Mouse (Mus musculus) liver, embryonic 13.5 days (tissue): ENCODE results near the gene Dynlrb2. TPM values are rescaled to one million over a fixed set of nuclear protein-coding genes. Genes with fewer than 3 reads are reported as not detected.

ENCODE experiments used
- ATAC-seq: fragments of 200-750 bp; cut with Nextera tagmentation; 2 replicates; pipeline ENCODE4 v1.8.0; 2017; ENCODE audit warnings: low read depth, mild to moderate bottlenecking, moderate number of reproducible peaks, moderate library complexity
- DNase-seq: peaks from one replicate; pipeline ENCODE4 v3.0.0; 2022
- H3K27ac ChIP-seq: fragments of 300-500 bp; sonication (generic); 2 replicates; pipeline ENCODE4 v1.5.1; 2015; ENCODE audit warnings: moderate library complexity, mild to moderate bottlenecking, inconsistent platforms
- H3K27me3 ChIP-seq: fragments of 300-500 bp; sonication (generic); 2 replicates; pipeline ENCODE4 v1.6.1; 2015; ENCODE audit warnings: mild to moderate bottlenecking, inconsistent platforms
- H3K36me3 ChIP-seq: fragments of 300-500 bp; sonication (generic); 2 replicates; pipeline ENCODE4 v1.6.1; 2015; ENCODE audit warnings: mild to moderate bottlenecking, inconsistent platforms
- H3K4me1 ChIP-seq: fragments of 300-500 bp; sonication (generic); replicated peaks from 2 replicates; pipeline ENCODE4 v1.6.1; 2015; ENCODE audit warnings: inconsistent platforms
- H3K4me2 ChIP-seq: fragments of 300-500 bp; sonication (generic); 2 replicates; pipeline ENCODE4 v1.6.1; 2015; ENCODE audit warnings: inconsistent platforms, mild to moderate bottlenecking, moderate library complexity
- H3K4me3 ChIP-seq: fragments of 300-500 bp; sonication (generic); replicated peaks from 2 replicates; pipeline ENCODE4 v1.5.1; 2015; ENCODE audit warnings: mild to moderate bottlenecking, inconsistent platforms
- H3K9ac ChIP-seq: fragments of 300-500 bp; sonication (generic); 2 replicates; pipeline ENCODE4 v1.6.1; 2015; ENCODE audit warnings: mild to moderate bottlenecking, inconsistent platforms
- H3K9me3 ChIP-seq: fragments of 300-500 bp; sonication (generic); replicated peaks from 2 replicates; pipeline ENCODE4 v1.6.1; 2016; ENCODE audit warnings: inconsistent platforms
- WGBS: fragments of 180-500 bp; shearing (Covaris S2); methylation state at CpG from one replicate; pipeline ENCODE4 v1.1.7; 2015; ENCODE audit not compliant: insufficient replicate concordance; 5-methylcytosine and 5-hydroxymethylcytosine counted together
- polyA plus RNA-seq: library from polyadenylated mRNA; unstranded; fragments of >200 nt; fragmentation: Nextera tagmentation; extraction: Ambion mirVana; gene quantifications from 2 replicates; pipeline ENCODE4 v1.2.1, GENCODE M21; 2015

The Dynlrb2 gene
- polyA plus RNA-seq, 1 experiment from 2014 or later: not detected

DNA sequence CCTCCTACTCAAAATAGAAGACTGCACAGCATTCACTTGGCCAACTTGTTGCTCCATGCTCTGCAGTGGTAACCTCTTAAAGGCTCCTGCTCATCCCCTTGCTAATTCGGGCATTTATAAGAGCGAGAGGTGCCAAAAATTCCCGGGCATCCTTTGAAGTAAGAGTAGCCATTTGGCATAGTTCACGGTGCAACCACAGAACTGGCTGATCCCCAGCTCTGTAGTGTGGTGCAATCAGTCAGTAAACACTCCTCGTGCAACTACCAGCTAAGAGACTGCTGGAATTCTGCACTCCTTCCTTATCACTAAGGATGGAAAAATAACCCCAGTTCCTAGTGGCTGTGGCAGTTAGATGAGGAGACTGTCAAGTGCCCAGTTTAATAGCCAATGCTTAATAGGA is 3.9 kb downstream of the Dynlrb2 start:
- H3K27me3 ChIP-seq: no peaks in the 10 kb centered on the region
- WGBS: 54% methylated on average over 5 of the region's 5 CpGs
- no peak overlapping the region for H3K9ac ChIP-seq
- DNase-seq (no peak), ATAC-seq (no peak)
- no peaks in the 10 kb centered on the region for H3K9me3 ChIP-seq
- no peaks in the 10 kb centered on the region for H3K36me3 ChIP-seq
- no peaks in the 10 kb centered on the region for H3K4me1 ChIP-seq
- no peak overlapping the region for H3K27ac ChIP-seq
- no peak overlapping the region for H3K4me3 ChIP-seq
- H3K4me2 ChIP-seq: no peak overlapping the region

GRCm38 (mm10) chr8:116509247-116509646 is 4.5 kb downstream of the Dynlrb2 start:
- no peak overlapping the region for H3K27ac ChIP-seq
- no peaks in the 10 kb centered on the region for H3K9me3 ChIP-seq
- WGBS: 42% methylated on average over 3 of the region's 3 CpGs
- H3K4me1 ChIP-seq: no peaks in the 10 kb centered on the region
- no peak overlapping the region for H3K9ac ChIP-seq
- no peak overlapping the region for H3K4me2 ChIP-seq
- no peak for ATAC-seq
- no peak overlapping the region for H3K4me3 ChIP-seq
- H3K27me3 ChIP-seq: no peaks in the 10 kb centered on the region
- no peaks in the 10 kb centered on the region for H3K36me3 ChIP-seq
- DNase-seq: no peak

DNA sequence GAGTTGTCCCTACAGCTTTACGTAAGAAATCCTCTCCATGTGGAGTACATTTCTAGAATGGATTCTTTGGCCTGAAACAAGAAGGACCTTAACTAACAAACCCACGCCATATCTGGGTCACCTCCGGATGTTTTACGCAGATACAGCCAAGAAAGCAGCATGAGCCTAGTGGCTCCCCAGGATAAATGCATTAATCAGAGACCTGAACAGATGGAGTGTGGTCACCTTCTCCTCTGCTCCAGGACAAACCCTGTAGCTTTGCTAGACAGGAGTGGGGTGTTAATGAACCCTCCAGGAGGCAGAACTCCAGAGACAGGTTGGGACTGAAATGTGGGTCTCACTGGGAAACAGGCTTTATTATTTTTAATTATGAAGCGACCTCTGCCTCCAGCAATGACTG is 14.9 kb downstream of the Dynlrb2 start:
- H3K4me1 ChIP-seq: no peaks in the 10 kb centered on the region
- no peaks in the 10 kb centered on the region for H3K27me3 ChIP-seq
- no peak overlapping the region for H3K9ac ChIP-seq
- no peak for ATAC-seq
- no peak for DNase-seq
- peaks cover 19% of the 10 kb centered on the region for H3K9me3 ChIP-seq
- 71% methylated on average over 5 of the region's 5 CpGs for whole genome bisulfite sequencing
- no peak overlapping the region for H3K4me2 ChIP-seq
- no peak overlapping the region for H3K27ac ChIP-seq
- H3K4me3 ChIP-seq: no peak overlapping the region
- H3K36me3 ChIP-seq: no peaks in the 10 kb centered on the region

- H3K4me1 ChIP-seq: no peaks in the 10 kb centered on the region
- H3K4me3 ChIP-seq: no peak overlapping the region
- no peak overlapping the region for H3K9ac ChIP-seq
- no peak for ATAC-seq
- no peak for DNase-seq
- no peak overlapping the region for H3K4me2 ChIP-seq
- H3K27me3 ChIP-seq: no peaks in the 10 kb centered on the region
- no peaks in the 10 kb centered on the region for H3K36me3 ChIP-seq
- H3K27ac ChIP-seq: no peak overlapping the region
- WGBS: 72% methylated on average over 4 of the region's 4 CpGs
- peaks cover 19% of the 10 kb centered on the region for H3K9me3 ChIP-seq
Observed at GRCm38 (mm10) chr8:116521208-116521607, 16.4 kb downstream of the Dynlrb2 start.

DNA sequence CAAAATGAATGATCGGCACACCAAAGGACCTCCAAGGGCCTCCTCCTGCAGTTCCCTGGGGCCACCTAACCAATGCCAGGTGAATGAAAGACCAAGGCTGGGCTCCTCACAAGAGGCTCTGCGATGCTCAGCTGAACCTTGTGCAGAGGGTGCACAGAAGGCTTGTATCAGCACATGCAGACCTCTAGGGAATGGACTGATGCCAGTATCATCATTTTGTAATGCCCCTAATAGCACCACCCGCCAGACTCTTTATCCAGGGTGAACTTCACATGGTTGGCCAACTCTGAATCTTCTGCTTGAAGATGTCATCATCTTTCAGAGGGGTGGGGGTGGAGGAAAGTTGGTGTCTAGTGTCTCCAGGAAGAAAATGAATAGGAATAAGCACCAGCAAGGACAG is 16.9 kb downstream of the Dynlrb2 start:
- Histone ChIP-seq H3K27ac (no peak overlapping the region), H3K9ac (no peak overlapping the region), H3K9me3 (peaks cover 18% of the 10 kb centered on the region), H3K4me2 (no peak overlapping the region), H3K4me1 (no peaks in the 10 kb centered on the region), H3K36me3 (no peaks in the 10 kb centered on the region), H3K4me3 (no peak overlapping the region), H3K27me3 (no peaks in the 10 kb centered on the region)
- DNase-seq (no peak), ATAC-seq (no peak)
- 56% methylated on average over 3 of the region's 3 CpGs for WGBS

DNA sequence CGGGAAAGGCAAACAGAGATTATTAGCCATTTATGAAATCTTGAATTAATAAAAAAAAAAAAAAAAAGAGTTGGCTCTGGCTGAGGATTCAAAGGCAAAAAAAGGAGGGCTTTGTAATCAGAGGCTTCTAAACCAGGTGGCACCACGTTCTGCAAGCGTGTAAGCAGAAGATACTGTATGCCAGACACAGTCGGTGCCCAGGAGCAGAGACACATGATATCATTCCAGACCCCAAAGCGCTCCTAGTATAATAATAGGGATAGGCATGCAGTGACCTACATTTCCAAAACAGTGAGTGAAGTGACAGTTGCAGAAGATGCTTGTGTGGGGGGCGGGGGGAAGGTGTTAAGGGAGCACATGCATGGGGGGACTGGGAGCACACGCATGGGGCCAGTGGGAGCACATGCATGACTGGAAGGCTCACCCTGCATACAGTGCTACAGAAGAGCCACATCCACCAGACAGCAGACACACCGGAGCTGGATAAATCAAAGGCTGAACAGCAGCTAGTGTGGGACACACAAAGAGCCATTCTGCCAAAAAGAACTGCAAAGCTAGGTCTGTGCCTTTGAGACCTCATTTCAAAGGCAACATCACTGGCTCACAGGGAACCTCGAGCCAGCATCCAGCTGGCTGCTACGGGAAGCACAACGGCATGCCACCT is 17.5 kb downstream of the Dynlrb2 start:
- no peaks in the 10 kb centered on the region for H3K4me1 ChIP-seq
- 67% methylated on average over 11 of the region's 11 CpGs for WGBS
- DNase-seq (no peak), ATAC-seq (no peak)
- no peak overlapping the region for H3K4me2 ChIP-seq
- H3K9me3 ChIP-seq: peaks cover 12% of the 10 kb centered on the region
- no peak overlapping the region for H3K9ac ChIP-seq
- no peak overlapping the region for H3K27ac ChIP-seq
- H3K27me3 ChIP-seq: no peaks in the 10 kb centered on the region
- no peaks in the 10 kb centered on the region for H3K36me3 ChIP-seq
- no peak overlapping the region for H3K4me3 ChIP-seq

- WGBS: 80% methylated on average over 7 of the region's 7 CpGs
- Histone ChIP-seq H3K4me3 (no peak overlapping the region), H3K36me3 (no peaks in the 10 kb centered on the region)
Observed at GRCm38 (mm10) chr8:116524915-116525314, 20.1 kb downstream of the Dynlrb2 start.

GRCm38 (mm10) chr8:116528736-116529135 is 24.0 kb downstream of the Dynlrb2 start:
- WGBS: 57% methylated on average over 7 of the region's 7 CpGs

More at GRCm38 (mm10) chr8:116524915-116525314, 20.1 kb downstream of the Dynlrb2 start:
- DNase-seq (no peak), ATAC-seq (no peak)
- Histone ChIP-seq H3K4me1 (no peaks in the 10 kb centered on the region), H3K9me3 (no peaks in the 10 kb centered on the region), H3K9ac (no peak overlapping the region), H3K27me3 (no peaks in the 10 kb centered on the region), H3K4me2 (no peak overlapping the region), H3K27ac (no peak overlapping the region)

GRCm38 (mm10) chr8:116533081-116533480 is 28.3 kb downstream of the Dynlrb2 start:
- no peaks in the 10 kb centered on the region for H3K4me1 ChIP-seq
- no peak for ATAC-seq
- no peak overlapping the region for H3K4me3 ChIP-seq
- no peak overlapping the region for H3K9ac ChIP-seq
- H3K27ac ChIP-seq: no peak overlapping the region
- no peak for DNase-seq
- H3K36me3 ChIP-seq: no peaks in the 10 kb centered on the region
- H3K27me3 ChIP-seq: no peaks in the 10 kb centered on the region
- H3K9me3 ChIP-seq: 0 out of 2 replicates have a peak, but pooled peaks cover 5% of the 10 kb centered on the region
- 52% methylated on average over 6 of the region's 6 CpGs for WGBS
- no peak overlapping the region for H3K4me2 ChIP-seq

More at GRCm38 (mm10) chr8:116528736-116529135, 24.0 kb downstream of the Dynlrb2 start:
- H3K4me3 ChIP-seq: no peak overlapping the region
- no peaks in the 10 kb centered on the region for H3K27me3 ChIP-seq
- no peaks in the 10 kb centered on the region for H3K36me3 ChIP-seq
- H3K9ac ChIP-seq: no peak overlapping the region
- 0 out of 2 replicates have a peak, but pooled peaks cover 5% of the 10 kb centered on the region for H3K9me3 ChIP-seq
- ATAC-seq (no peak), DNase-seq (no peak)
- no peak overlapping the region for H3K27ac ChIP-seq
- no peak overlapping the region for H3K4me2 ChIP-seq
- no peaks in the 10 kb centered on the region for H3K4me1 ChIP-seq

DNA sequence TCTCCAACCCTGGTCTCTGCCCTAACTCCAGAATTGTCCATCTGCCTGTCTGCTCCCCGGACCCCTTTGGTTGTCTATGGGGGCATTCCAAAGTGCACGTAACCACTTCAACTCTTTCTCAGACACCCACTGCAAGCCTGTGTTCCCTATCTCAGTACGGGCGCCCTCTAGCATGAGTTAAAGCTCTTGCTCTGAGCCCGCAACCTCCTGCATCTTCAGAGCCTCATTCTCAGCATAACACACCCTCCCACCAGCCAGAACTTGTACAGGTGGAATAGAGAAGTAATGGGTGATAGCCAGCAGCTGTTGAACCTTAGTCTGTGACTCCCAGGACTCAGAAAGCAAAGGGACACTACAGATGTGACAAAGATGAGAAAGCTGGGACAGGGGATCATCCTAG is 32.0 kb downstream of the Dynlrb2 start:
- H3K9me3 ChIP-seq: 0 out of 2 replicates have a peak, but pooled peaks cover 5% of the 10 kb centered on the region
- no peak overlapping the region for H3K4me2 ChIP-seq
- H3K27me3 ChIP-seq: no peaks in the 10 kb centered on the region
- DNase-seq (no peak), ATAC-seq (no peak)
- WGBS: 59% methylated on average over 5 of the region's 5 CpGs
- no peak overlapping the region for H3K4me3 ChIP-seq
- no peak overlapping the region for H3K27ac ChIP-seq
- H3K36me3 ChIP-seq: no peaks in the 10 kb centered on the region
- H3K4me1 ChIP-seq: no peaks in the 10 kb centered on the region
- H3K9ac ChIP-seq: no peak overlapping the region

DNA sequence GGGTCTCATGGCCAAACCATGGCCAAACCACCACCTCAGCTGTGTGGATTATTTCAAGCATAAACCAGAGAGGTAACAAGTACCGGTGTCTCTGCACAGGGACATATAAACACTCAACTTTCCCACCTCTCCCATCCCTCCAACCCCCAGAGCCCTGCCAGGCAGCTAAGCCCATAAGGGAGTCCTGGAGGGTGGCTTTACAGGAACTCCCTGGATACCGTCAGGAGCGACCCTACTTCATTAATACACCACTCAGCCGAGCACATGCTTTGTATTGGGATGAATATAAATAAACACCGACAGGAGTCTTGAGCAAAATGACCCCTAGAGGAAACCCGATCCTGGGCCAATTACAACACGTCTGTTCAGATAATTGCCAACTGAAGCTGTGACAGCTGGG is 34.0 kb downstream of the Dynlrb2 start:
- Histone ChIP-seq H3K4me1 (no peaks in the 10 kb centered on the region), H3K4me3 (no peak overlapping the region), H3K27me3 (no peaks in the 10 kb centered on the region), H3K4me2 (no peak overlapping the region), H3K36me3 (no peaks in the 10 kb centered on the region), H3K9ac (no peak overlapping the region), H3K9me3 (no peaks in the 10 kb centered on the region), H3K27ac (no peak overlapping the region)
- no peak for ATAC-seq
- DNase-seq: no peak
- 59% methylated on average over 7 of the region's 7 CpGs for WGBS

- Histone ChIP-seq H3K36me3 (no peaks in the 10 kb centered on the region), H3K4me1 (no peaks in the 10 kb centered on the region), H3K9me3 (no peaks in the 10 kb centered on the region), H3K27me3 (no peaks in the 10 kb centered on the region), H3K4me3 (no peak overlapping the region), H3K27ac (no peak overlapping the region), H3K4me2 (no peak overlapping the region), H3K9ac (no peak overlapping the region)
- no peak for DNase-seq
- 68% methylated on average over 1 of the region's 1 CpGs for WGBS
- ATAC-seq: no peak
Observed at GRCm38 (mm10) chr8:116540136-116540535, 35.4 kb downstream of the Dynlrb2 start.
